Mouse (Mus musculus) 416B (cell line): Measurements from ENCODE around the gene Large1.
"Not testable (repeated sequence)": the region's sequence is repeated elsewhere in the genome, so short reads cannot be mapped to it uniquely, and the experiment has no call there.

Experiments used
- DNase-seq: peaks from one replicate; pipeline ENCODE4 v3.0.0; 2011; ENCODE audit warnings: low read depth

Gene Large1

DNA sequence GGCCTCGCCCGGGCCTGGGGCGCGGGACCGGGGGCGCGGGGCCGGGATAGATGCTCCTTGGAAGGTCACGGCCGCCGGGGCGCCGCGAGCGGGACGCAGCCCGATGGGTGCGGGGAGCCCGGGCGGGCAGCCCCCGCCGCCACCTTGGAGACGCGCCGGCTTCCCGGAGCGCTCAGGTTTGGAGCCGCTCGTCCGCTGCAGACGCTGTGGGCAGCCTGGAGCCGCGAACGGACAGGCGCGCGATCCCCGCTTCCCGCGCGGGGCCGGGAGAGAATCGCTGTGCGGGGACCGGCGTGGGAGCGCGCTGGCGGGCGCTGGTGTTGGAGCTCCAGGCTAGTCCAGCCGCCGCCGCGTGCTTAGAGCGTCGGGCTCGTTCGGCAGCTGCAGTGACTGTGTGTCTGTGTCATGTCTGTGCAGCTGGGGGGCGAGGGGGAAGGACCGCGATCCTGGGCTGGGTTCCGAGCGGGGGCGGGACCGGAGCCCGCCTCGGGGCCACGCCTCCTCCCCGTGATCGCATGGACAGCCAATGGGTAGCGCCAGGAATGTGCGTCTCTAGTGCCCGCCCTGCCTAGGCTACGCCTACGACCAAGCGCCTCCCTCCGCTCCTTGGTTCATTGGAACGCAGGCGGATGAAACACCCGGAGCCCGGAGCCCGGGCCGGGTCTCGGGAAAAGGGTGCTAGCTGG is at the start of gene Large1:
Large1 (minus strand) TSS at position 433 of the 686 bp plus-strand sequence.
- no peak for DNase-seq

- DNase-seq, result no peak
These were observed 47.0 kb upstream of the Large1 start for GRCm38 (mm10) chr8:73400343-73400742.

DNA sequence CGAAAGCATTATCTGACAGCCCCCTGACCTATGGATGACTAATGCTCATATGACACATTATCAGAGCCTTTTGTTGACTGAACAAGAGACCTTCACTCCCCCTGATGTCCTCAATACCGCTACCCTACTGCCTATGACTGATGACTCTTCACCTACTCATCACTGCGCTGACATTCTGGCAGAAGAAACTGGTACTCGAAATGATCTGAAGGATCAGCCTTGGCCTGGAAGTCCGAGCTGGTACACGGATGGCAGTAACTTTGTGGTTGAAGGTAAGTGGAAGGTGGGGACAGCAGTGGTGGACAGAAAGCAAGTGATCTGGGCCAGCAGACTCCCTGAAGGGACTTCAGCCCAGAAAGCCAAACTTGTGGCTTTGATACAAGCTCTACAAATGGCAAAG is 19.7 kb upstream of the Large1 start:
- not testable (repeated sequence) for DNase-seq

DNA sequence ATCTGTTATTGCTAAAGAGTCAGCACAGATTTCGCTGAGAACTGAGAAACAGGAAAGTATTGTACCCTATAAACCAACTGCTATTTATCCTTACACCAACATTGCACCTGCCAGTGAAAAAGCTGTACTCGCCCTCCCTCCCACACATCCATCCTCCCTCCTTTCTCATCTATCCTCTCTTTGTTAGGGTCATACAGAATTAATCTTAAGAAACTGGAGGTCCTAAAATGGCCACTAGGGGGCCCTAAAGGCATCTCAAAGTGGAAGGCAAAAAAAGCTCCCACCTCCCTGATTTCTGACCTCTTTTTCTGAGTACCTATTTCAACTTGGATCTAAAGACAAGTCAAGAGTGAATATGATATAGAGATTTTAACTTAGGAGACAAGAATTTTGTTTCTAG is 2.6 kb upstream of the Large1 start:
- DNase-seq, result peak; percentile 13

- no peak for DNase-seq
These were observed 1.0 kb upstream of the Large1 start for GRCm38 (mm10) chr8:73354201-73354881.

- no peak for DNase-seq
These were observed 447 bp upstream of the Large1 start for GRCm38 (mm10) chr8:73353794-73354179.

DNA sequence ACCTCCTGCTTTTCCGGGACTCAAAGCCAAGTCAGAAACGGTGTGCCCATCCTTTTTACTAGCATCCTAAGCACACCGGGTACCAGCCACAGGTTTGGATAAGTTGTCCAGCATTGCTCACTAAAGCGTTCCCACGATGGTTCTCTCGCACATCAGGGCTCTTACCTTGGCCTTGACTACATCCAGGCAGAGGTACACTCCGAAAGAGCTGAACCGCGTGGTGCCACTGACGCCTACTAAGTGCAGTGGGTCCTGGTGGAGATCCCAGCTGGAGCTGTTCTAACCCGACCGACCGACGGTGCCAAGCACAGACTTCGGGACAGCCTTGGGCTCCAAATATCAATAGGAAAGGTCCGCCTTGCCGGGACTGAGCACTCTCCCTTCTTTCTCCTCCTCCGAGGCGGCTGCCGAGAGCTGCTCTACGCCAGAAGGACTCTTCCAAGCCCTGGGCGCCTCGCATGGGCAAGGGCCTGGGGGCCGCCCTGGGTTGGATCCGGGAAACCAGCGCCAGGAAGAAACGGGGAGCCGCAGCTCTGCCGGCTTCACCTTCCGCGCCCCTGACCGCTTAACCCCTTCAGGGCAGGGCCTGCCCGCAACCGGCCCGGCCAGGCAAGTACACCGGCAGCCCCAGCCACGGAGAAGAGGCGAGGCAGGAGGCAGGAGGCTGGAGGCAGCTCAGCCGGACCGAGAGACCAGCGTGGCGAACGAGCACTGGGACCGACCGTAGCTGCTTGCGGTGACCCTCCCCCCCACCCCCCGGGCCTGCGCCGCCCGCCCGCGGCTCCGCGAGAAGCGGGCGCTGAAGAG is 836 bp downstream of the Large1 start:
- no peak for DNase-seq

DNA sequence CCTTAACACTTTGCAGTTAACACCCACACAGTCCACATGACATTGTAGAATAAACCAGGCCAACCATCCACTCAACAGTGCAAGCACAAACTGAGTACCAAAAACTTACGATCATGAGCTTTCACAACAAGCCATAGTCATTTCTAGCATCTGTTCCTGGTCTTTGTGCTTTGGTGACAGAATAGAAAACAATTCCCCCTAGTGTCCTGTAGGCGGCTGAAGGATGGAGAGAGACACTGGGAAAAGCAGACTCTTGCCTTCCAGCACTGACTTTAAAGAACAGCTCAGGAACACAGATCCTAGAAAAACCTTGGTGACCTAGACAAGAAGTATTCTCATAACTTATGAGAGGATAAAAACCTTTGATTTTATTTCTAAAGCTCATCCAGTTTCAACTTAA is 3.0 kb downstream of the Large1 start:
- no peak for DNase-seq

DNA sequence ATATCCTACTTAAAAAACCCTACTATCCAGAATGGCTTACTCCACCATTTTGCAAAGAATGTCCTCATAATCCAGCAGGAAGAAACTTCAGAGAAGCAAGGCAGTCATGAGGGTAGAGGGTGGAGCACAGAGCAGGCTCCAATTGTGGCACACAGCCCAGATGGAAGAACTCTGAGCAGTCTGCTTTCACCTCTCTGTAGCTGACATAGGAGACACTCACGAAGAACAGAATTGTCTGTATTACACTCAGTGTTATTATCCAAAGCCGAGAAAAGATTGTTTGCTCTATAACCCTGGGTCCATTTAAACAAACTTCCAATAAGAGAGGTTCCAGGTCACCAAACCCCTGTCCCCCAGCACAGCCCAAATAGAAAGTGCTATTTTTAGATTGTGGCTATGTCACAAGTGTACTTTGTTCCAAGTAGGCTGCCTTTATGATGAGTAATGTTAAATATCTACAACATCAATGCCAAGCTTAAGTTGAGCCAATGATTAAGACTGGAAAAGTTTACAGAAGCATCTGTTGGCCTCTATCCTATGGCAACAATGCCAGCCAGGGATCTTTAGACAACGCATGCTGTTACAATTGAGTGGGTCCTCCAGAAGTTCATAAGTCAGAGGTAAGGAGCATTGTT is 10.5 kb downstream of the Large1 start:
- DNase-seq, result no peak

GRCm38 (mm10) chr8:73336845-73337244 is 16.5 kb downstream of the Large1 start:
- DNase-seq, result no peak

DNA sequence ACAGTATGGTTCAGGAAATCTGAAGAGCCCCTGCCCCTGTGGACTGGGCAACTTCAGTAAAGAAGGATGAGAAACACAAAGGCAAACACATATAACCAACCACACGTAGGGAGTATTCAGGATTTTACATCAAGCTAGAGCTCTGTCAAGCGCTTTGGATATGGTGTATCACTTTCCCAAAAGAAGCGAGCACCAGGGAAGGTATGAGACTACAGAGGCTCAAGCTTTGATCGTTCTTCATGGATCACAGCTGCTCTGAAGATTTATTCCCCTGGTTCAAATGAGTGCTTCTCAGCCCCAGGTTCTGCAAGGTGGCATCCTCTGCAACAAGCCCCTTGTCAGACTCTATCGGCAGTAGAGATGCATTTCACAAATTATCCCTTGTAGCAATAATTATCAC is 24.2 kb downstream of the Large1 start:
- DNase-seq, result no peak

- no peak for DNase-seq
These were observed 25.3 kb downstream of the Large1 start for GRCm38 (mm10) chr8:73328056-73328455.

DNA sequence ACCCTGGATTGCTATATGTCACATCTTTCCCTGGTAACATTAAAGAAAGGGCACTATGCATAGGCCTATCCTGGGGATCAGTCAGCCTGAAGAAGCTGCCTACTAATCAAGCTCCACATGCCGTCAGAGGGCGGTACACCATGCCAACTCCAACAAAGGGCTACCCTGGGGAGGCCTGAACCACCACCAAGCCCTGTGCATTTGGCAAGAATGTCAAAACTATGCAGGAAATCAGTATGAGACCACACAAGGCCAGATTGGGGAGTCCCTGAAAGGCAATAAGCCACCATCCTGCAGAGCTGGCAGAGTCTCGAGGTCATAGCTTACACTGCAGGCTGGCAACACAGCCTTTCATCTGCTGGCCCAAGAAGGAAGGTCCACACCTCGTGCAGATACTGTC is 28.7 kb downstream of the Large1 start:
- DNase-seq, result no peak

DNA sequence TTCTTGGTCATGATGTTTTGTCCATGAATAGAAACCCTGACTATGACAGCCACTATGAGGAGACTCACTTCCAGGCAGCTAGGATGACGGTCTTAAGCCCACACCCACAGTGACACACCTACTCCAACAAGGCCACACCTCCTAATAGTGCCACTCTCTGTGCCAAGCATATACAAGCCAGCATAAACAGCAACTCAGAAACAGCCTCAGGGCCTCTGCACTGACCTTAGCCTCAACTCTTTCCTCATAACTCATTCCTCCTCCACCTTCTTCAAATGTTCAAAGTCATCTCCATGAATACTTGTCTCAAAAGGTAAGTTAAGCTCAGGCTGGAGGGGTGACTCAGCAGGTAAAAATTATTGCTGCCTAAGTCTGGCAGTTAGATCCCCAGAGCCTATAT is 29.7 kb downstream of the Large1 start:
- DNase-seq, result no peak

DNA sequence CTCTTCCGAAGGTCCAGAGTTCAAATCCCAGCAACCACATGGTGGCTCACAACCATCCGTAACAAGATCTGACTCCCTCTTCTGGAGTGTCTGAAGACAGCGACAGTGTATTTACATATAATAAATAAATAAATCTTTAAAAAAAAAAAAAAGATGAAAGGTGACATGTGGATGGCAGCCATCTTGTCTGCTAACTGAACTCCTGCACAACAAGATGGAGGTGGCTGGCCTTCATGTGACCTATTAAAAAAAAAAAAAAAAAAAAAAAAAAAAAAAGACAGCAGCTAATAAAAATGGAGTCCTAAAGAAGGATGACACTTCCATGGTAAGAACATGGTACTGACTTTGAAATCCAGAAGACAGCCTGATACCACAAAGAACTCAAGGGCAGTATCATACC is 33.8 kb downstream of the Large1 start:
- DNase-seq, result not testable (repeated sequence)

DNA sequence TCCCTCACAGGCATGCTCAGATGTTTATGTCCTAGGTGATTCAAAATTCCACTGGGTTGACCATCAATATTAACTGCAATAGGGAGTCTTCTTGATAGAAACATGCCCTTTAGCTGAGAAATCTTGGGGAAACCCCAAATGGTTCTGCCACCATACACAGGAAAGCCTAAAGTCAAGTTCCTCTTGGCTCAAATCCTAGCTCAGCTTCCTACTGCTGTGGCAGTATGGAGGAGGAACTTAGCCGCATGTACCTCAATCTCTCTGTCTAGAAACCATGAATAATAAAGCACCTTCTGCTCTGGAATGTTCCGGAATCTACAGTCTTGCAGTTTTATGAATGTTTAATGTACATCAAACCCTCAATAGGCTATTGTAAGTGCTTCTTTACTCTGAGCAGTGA is 39.4 kb downstream of the Large1 start:
- no peak for DNase-seq

- DNase-seq, result no peak
These were observed 40.4 kb downstream of the Large1 start for GRCm38 (mm10) chr8:73312714-73313607.

- no peak for DNase-seq
These were observed 42.9 kb downstream of the Large1 start for GRCm38 (mm10) chr8:73310471-73310870.

DNA sequence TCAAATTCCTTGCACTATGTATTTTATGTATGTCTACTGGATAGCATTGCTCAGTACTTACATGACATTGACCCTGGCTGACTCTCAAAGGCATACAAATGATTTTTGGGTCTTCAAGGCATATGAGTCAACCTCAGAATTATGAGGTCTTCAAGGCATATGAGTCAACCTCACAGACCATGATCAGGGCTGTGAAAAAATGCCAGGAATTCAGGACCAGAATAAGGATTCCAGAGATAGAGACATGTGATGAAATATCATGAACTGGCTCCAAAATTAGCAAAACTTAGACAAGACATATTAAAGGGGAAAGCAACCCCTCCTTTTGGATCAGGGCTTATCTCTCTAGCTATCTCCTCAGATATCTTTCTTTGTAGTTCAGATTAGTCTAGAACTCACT is 43.3 kb downstream of the Large1 start:
- DNase-seq, result no peak

DNA sequence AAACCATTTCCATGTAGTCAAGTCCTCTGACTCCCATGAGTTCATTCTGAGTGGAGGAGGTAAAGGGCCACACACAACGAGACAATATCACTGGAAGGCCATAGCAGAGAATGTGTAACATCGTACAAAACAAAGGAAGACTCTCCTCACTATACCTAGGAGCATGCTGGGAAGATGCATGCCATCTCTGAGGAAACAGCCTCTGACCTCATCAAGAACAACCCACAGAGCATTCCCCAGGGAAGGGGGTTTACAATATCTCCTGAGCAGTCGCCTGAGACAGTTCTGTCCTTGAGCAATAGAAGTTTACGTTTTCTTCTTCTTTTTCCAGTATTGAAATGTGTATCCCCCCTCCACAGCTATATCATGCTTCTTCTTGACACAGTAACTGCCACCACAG is 49.4 kb downstream of the Large1 start:
- no peak for DNase-seq

DNA sequence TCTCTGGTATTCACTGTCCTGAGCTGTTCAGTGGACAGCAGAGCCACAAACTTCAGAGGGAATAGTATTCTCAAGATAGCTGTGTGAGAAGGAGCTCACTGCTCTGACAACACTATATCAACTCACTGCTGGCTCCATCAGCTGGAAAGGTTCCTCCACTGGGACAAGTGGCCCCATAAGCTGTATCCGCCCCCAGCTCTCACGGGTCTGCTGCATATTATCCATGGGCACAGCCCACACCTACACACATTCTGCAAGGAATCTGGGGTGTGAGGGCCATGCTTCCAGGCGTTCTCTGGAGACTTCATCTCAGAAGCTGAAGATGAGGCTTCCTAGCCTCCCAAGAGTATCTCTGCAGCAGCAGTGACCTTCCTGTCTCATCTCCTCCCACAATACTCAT is 50.4 kb downstream of the Large1 start:
- no peak for DNase-seq

- DNase-seq, result no peak
These were observed 57.8 kb downstream of the Large1 start for GRCm38 (mm10) chr8:73295531-73295930.
